Mouse (Mus musculus) adrenal gland, postnatal 25 days (tissue): ENCODE measurements at regions not wholly inside any gene's neighbourhood (a gene's known extent, or its start where the extent isn't known, plus 50 kb on each side); places are given as distances from the start of the nearest gene placed in this dataset.

Source experiments
- DNase-seq: peaks from one replicate; pipeline ENCODE4 v3.0.0; 2021; ENCODE audit warnings: mixed read lengths

DNA sequence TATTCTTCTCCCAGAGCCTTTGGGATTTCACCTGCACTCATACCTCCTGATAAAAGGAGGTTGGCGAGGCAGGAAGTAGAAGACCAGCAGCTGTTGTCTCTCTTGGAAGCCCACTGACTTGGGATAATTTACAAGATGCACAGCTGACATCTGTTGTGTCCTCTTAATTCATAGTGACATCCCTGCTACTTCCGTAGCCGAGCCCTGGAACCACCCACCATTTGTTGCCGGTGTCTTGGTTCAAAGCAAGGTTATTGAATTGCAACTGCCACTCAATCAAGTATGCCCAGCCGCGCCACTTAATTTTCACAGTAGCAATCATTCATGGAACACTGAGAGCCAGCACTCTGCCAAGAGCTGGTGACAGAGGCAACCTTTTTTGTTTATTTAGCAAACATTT lies 151.8 kb upstream of the Masp1 start:
- DNase-seq, result no peak

DNA sequence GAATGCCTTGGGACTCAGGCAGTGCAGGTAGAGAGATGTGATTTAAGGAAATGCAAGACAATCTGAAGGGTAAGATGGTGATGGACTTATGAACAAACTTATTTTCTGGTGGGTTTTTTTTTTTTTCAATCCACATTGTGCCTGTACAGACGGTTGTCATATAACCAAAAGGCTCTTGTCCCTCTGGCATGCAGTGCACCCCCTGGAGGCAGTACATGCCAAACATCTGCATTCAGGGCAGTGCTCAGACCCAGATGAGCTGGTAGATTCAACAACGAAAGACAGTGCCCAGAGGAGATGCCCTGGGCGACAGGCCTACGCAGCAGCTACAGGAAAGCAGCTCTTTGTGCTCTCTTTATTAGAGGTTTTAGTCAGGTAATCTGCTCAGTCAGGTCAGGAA lies 149.5 kb upstream of the Masp1 start:
- DNase-seq, result no peak

DNA sequence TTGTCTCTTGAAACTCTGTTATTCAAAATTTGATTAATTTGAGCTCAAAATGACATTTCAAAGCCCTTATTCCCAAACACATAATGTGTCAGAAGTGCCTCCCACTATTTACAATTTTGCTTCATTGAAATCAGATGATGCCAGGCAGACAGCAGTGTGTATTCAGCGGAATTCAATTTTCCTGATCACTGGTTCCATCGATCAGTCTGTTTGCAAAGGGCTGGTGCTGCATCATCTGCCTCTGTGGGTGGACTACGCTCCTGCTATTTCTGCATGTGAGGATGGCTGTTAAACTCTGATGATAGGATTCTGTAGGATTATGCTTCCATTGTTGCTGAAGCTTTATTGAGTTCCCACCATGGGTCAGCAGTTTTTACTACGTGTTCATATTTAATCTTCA lies 149.0 kb upstream of the Masp1 start:
- no peak for DNase-seq
